Mouse (Mus musculus): ENCODE measurements at regions not wholly inside any gene's neighbourhood (a gene's known extent, or its start where the extent isn't known, plus 50 kb on each side); places are given as distances from the start of the nearest gene placed in this dataset.

DNA sequence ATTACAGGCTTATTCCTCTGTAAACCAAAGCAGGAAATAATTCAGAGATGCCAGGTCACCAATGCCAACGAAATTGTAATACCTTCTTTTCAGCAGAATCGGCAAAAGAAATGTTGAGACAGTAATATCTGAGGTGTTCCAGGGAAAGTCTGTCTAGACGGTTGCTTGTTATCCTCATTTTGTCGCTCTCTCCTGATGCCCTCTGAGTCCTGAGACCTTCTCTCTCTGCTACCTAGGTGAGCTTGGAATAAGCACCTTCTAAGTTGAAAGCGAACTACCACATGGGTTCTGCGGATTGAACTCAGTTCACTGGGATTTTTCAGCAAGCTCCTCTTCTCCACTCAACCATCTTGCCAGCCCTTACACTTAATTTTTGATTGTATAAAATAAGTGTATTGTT, 61.8 kb upstream of the Gm10295 start:
- CTCF ChIA-PET = no interaction called here
- in situ Hi-C loops (cut with MboI; ENCODE audit: low pct_unique_long_range_greater_than_20kb) = loop anchor here (5.0 to 25.0 kb wide), 4 partner anchors 449 to 1918 kb away; no protein-coding TSS in a partner anchor
- ATAC-seq = no peak
- H3K27me3 ChIP-seq = peaks cover 3% of the 10 kb centered on the region
- no peak for DNase-seq (ENCODE audit: low read depth, low spot score)
- POLR2A ChIA-PET = no interaction called here
- no peak for TF ChIP-seq CTCF (IDR thresholded peaks at IDR 0.05)

DNA sequence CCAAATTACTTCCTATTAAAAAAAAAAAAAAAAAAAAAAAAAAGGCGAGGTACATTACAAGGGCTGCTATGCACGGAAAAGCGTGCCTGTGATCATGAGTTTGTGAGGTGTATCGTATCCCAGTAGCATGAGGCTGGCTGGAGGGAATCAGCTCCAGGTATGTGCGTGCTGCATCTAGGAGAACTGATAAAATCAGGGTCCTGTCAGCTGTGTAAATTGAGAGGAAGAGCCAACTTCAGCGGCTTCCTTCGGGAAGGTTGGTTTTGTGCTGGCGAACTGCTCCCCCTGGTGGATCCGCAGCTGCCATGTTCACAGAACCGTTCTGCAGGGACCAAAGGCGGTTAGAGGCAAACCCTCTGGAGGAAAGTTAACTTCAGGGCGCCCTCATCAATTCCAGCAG, 60.8 kb upstream of the Gm10295 start:
- peaks cover 3% of the 10 kb centered on the region for H3K27me3 ChIP-seq
- ChIA-PET POLR2A (interaction anchor here (0.5 to 1.0 kb wide), 4 partner anchors 28 to 519 kb away, joined by 3 to 8 read pairs (median 6); no protein-coding TSS in a partner anchor), CTCF (interaction anchor here (0.9 to 1.5 kb wide), 2 partner anchors 10 to 15 kb away, joined by 3 to 5 read pairs; no protein-coding TSS in a partner anchor)
- peak; percentile 24 for DNase-seq (ENCODE audit: low read depth, low spot score)
- TF ChIP-seq CTCF (IDR thresholded peaks at IDR 0.05) = peak; percentile 94
- peak; percentile 90 for ATAC-seq
- in situ Hi-C loops (cut with MboI; ENCODE audit: low pct_unique_long_range_greater_than_20kb) = loop anchor here (5.0 to 25.0 kb wide), 4 partner anchors 450 to 1917 kb away; no protein-coding TSS in a partner anchor

DNA sequence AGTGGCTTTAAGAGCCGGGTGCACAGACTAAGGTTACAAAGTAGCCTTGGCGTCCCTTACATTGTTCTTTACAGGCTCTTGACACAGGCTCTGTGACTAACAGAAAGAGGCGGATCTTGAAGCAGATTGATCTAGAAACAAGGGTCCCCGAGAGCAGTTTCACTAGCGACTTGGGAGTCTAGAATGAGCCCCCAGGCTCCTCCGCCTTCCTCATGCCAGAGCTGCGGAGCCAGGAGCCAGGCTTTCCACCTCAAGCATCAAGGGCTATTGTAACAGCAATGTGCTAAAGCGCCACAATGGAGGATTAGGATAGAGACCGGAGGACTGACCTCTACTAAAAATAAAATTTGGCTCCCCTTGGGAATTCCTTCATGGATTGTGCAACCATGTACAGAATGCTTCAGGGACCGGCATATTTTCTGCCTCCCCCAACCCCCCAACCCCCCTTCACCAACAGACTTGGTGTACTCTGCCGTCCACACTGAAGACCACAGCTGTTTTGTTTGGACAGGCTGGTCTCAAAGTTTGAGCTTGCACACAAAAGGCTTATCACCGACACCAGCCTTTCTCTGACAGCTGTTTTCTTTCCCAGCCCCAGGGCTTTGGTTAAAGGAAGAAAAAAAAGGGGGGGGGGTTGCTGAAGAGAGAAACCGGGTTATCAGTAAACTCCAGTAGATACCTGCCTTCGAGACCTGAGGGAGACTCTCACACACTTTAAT, 60.2 kb upstream of the Gm10295 start:
- DNase-seq (ENCODE audit: low read depth, low spot score) (no peak), ATAC-seq (no peak)
- CTCF ChIA-PET = interaction anchor here (0.9 to 1.5 kb wide), 2 partner anchors 9 to 16 kb away, joined by 3 to 5 read pairs; no protein-coding TSS in a partner anchor
- in situ Hi-C loops (cut with MboI; ENCODE audit: low pct_unique_long_range_greater_than_20kb) = loop anchor here (5.0 to 25.0 kb wide), 4 partner anchors 451 to 1917 kb away; no protein-coding TSS in a partner anchor
- TF ChIP-seq CTCF (IDR thresholded peaks at IDR 0.05) = no peak
- POLR2A ChIA-PET = interaction anchor here (0.5 to 1.0 kb wide), 5 partner anchors 10 to 519 kb away, joined by 3 to 8 read pairs (median 5); no protein-coding TSS in a partner anchor
- peaks cover 3% of the 10 kb centered on the region for H3K27me3 ChIP-seq

DNA sequence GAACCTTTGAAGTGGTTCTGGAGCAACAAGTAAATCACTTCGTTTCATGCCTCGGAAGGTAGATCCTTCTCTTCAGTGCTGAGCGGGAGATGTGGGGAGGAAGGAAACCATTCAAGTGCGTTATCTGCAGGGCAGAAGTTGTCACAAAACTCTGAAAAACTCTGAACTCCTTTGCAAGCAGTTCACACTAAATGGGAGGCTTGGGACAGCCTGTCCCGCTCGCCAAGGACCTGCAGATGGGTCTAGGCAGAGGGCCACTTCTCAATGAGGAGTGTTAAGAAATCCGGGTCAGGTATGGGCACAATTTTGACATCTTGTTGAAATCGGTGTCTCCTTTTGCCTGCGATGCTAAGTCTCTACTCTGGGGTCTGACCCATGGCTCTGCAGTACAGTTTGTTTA, 58.6 kb upstream of the Gm10295 start:
- DNase-seq (ENCODE audit: low read depth, low spot score) (no peak), ATAC-seq (no peak)
- H3K27me3 ChIP-seq = peaks cover 3% of the 10 kb centered on the region
- TF ChIP-seq CTCF (IDR thresholded peaks at IDR 0.05) = no peak
- CTCF ChIA-PET = no interaction called here
- POLR2A ChIA-PET = no interaction called here
- in situ Hi-C loops (cut with MboI; ENCODE audit: low pct_unique_long_range_greater_than_20kb) = loop anchor here (5.0 to 25.0 kb wide), 4 partner anchors 452 to 1915 kb away; no protein-coding TSS in a partner anchor

DNA sequence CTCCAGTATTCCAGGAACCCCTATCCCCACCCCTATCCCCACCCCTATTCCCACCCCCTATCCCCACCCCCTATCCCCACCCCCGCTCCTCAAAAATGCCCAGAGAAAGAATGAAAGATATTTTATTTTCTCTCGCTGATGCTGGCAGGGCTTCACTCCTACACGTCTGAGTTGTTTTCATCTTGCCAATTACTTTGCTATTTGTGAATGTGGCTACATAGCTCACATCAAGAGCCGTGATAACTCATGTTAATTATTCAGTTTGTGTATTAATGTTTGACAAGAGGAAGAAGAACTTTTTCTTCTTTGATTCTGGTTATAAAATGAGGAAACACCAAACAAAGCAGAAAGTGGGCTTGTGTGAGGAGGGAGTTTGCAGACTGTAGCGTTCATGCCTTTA, 57.8 kb upstream of the Gm10295 start:
- DNase-seq (ENCODE audit: low read depth, low spot score) = no peak
- ChIA-PET CTCF (no interaction called here), POLR2A (no interaction called here)
- no peak for TF ChIP-seq CTCF (IDR thresholded peaks at IDR 0.05)
- in situ Hi-C loops (cut with MboI; ENCODE audit: low pct_unique_long_range_greater_than_20kb) = loop anchor here (25.0 kb wide), 2 partner anchors 453 to 728 kb away; no protein-coding TSS in a partner anchor
- H3K27me3 ChIP-seq = peaks cover 3% of the 10 kb centered on the region
- no peak for ATAC-seq

DNA sequence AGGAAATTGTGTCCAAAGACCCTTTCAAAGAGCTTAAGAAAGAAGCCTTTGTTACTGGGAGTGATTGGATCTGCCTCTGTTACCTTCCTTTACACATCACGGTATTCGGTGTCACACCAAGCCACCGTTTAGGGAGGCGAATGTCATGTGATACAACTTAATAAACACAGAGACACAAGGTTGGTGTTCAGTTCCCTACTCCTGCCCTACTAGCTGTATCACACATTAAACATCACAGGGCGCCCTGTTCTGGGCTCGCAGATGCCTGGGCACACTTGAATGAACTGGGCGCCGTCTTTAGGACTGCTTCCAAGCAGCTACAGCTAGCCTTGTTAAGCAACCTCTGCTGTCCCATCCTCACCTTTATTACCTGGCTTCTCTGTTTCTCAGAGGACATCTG, 55.0 kb upstream of the Gm10295 start:
- DNase-seq (ENCODE audit: low read depth, low spot score) (no peak), ATAC-seq (no peak)
- CTCF ChIA-PET = interaction anchor here (1.4 to 1.8 kb wide), 3 partner anchors 12 to 15 kb away, joined by 3 to 4 read pairs (median 3); no protein-coding TSS in a partner anchor
- H3K27me3 ChIP-seq = no peaks in the 10 kb centered on the region
- TF ChIP-seq CTCF (IDR thresholded peaks at IDR 0.05) = no peak
- POLR2A ChIA-PET = interaction anchor here (0.6 kb wide), 1 partner anchor 318 kb away, joined by 3 read pairs; no protein-coding TSS in a partner anchor
- in situ Hi-C loops (cut with MboI; ENCODE audit: low pct_unique_long_range_greater_than_20kb) = loop anchor here (25.0 kb wide), 2 partner anchors 456 to 731 kb away; no protein-coding TSS in a partner anchor
